Mouse (Mus musculus): ENCODE data around the gene Adssl1. TPM values are rescaled to one million over a fixed set of nuclear protein-coding genes. Genes with fewer than 3 reads are reported as not detected.
A peak's percentile ranks its signal among the peaks of the same experiment; 100 is the strongest.

The Adssl1 gene
- total and polyA plus RNA-seq, 2 experiments from 2014 or later = 2.6 to 8.4 TPM

DNA sequence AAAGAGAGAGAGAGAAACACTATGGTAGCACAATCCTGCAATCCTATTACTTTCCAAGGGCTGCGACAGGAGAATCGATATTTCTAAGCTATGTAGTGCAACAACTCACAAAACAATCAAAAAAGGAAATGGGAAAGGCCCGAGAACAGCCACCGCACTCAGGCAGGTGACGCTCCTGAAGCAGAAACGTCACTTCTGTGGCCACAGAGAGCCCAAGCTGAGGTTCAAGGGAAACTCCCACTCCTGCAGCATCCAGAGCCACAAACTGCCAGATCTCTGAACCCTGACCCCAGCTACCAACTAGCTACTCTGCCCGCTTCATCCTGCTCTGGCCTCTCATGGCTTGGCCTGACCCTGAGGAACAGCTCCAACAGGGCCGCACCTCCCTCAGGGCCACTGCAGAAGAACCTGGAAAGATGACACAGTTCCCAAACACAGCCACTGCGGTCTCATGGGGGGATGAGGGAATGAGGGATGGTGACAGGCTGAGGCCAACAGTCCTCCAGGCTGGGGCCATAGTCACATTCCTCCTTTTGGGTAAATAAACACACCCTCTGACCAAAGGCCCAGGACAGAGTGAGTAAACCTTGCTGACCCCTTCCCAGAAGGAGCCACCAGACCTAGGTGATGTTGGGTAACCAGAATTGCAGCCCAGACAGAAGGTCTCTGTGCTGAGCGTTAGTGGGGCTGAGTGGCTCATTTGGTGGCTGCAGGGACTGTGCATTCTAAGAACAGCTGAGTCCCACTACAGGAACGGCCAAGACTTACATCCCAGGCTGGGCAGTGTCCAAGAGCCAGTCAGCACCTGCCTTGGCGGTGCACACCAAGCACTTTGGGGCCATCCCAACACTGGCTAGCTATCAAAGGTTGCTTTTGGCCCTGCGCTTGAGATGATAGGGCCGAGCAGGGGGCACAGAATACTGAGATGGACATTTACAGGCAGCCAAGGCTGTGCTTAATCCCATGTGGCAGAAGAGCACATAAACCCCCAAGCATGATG, 32.4 kb upstream of the Adssl1 start:
- no peaks in the 10 kb centered on the region for H3K9me3 ChIP-seq (ENCODE audit: low read length)
- ATAC-seq = no peak
- no peak overlapping the region for H3K4me2 ChIP-seq (ENCODE audit: low read depth, low read length)
- TF ChIP-seq CTCF (IDR thresholded peaks at IDR 0.05; ENCODE audit: low read depth) = no peak
- 75% methylated on average over 14 of the region's 14 CpGs for WGBS
- peak; percentile 28 for DNase-seq (ENCODE audit: low spot score)
- no peak overlapping the region for H3K4me3 ChIP-seq (ENCODE audit: low read length)
- H3K9ac ChIP-seq (replicated peaks; ENCODE audit: low read length) = no peak overlapping the region
- H3K27me3 ChIP-seq (ENCODE audit: insufficient read depth, low read length) = peaks cover 9% of the 10 kb centered on the region; the same call in 1 of the 2 replicates
- H3K36me3 ChIP-seq (ENCODE audit: insufficient read depth, low read length) = no peaks in the 10 kb centered on the region
- H3K27ac ChIP-seq = no peak overlapping the region
- H3K4me1 ChIP-seq (ENCODE audit: insufficient read depth, low read length) = 0 out of 2 replicates have a peak, but pooled peaks cover 4% of the 10 kb centered on the region

DNA sequence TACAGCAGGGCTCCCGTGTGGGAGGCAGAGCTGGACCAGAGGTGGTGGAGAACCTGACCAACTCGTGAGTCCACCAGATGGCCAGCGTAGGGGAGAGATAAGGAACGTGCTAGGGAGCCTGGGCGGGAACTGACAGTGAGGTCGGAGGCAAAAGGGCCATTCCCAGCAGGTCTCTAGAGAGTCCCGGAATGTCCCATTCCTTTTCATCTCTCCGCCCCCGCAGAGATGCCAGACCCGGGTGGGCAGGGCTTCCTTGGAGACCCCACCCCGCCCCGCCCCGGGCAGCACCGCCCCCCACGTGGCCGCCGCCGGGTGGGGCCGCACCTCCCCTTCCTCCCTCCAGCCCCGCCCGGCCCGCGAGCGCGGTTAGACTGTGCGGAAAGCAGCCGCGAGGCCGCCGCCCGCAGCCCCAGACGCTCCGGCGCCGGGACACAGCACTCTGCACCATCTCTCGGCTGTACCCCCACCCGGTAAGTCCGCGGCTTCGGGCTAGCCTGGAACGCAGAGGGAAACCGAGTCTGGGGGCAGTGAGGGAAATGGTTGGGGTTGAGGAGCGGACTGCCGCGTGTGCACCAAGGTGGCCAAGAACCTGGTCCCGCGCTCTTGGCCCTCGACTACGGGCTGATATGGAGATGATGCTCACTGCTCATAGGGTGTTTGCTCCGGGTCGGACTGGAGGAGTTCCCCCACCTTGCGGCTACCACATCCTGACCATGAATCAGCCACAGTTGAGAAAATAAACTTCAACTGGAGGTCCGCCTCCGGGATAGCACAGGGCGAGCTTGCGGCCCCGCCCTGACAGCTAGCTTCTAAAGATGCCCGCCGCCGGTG, 31.2 kb upstream of the Adssl1 start, which contains the start of gene Inf2:
Inf2 (plus strand) TSS at position 359 of the 831 bp plus-strand sequence.
- H3K27me3 ChIP-seq (ENCODE audit: insufficient read depth, low read length) = peaks cover 9% of the 10 kb centered on the region; the same call in 1 of the 2 replicates
- peak within 1 kb of the TSS; percentile 43 for H3K4me3 ChIP-seq (ENCODE audit: low read length)
- no peaks in the 10 kb centered on the region for H3K36me3 ChIP-seq (ENCODE audit: insufficient read depth, low read length)
- H3K27ac ChIP-seq = no peak within 1 kb of the TSS
- ATAC-seq (peak; percentile 62), DNase-seq (ENCODE audit: low spot score) (peak; percentile 46)
- H3K9ac ChIP-seq (replicated peaks; ENCODE audit: low read length) = peak within 1 kb of the TSS; percentile 40; the same call in 1 of the 2 replicates
- TF ChIP-seq CTCF (IDR thresholded peaks at IDR 0.05; ENCODE audit: low read depth) = no peak
- no peaks in the 10 kb centered on the region for H3K9me3 ChIP-seq (ENCODE audit: low read length)
- WGBS = 3% methylated on average over 43 of the region's 60 CpGs
- peak within 1 kb of the TSS; percentile 81 for H3K4me2 ChIP-seq (ENCODE audit: low read depth, low read length)
- 0 out of 2 replicates have a peak, but pooled peaks cover 4% of the 10 kb centered on the region for H3K4me1 ChIP-seq (ENCODE audit: insufficient read depth, low read length)

- ATAC-seq = no peak
- Histone ChIP-seq H3K9me3 (ENCODE audit: low read length) (no peaks in the 10 kb centered on the region), H3K9ac (replicated peaks; ENCODE audit: low read length) (no peak overlapping the region), H3K4me3 (ENCODE audit: low read length) (peak overlapping the region; percentile 43; the same call in 1 of the 2 replicates), H3K4me2 (ENCODE audit: low read depth, low read length) (peak overlapping the region; percentile 81), H3K27me3 (ENCODE audit: insufficient read depth, low read length) (peaks cover 9% of the 10 kb centered on the region; the same call in 1 of the 2 replicates), H3K36me3 (ENCODE audit: insufficient read depth, low read length) (no peaks in the 10 kb centered on the region), H3K4me1 (ENCODE audit: insufficient read depth, low read length) (0 out of 2 replicates have a peak, but pooled peaks cover 6% of the 10 kb centered on the region), H3K27ac (no peak overlapping the region)
- no peak for TF ChIP-seq CTCF (IDR thresholded peaks at IDR 0.05; ENCODE audit: low read depth)
- no peak for DNase-seq (ENCODE audit: low spot score)
- 73% methylated on average over 8 of the region's 8 CpGs for WGBS
Measured at GRCm38 (mm10) chr12:112589491-112590191, 30.2 kb upstream of the Adssl1 start.

GRCm38 (mm10) chr12:112590566-112591239, 29.1 kb upstream of the Adssl1 start:
- Histone ChIP-seq H3K4me2 (ENCODE audit: low read depth, low read length) (no peak overlapping the region), H3K9me3 (ENCODE audit: low read length) (no peaks in the 10 kb centered on the region), H3K9ac (replicated peaks; ENCODE audit: low read length) (no peak overlapping the region), H3K27ac (no peak overlapping the region), H3K27me3 (ENCODE audit: insufficient read depth, low read length) (peaks cover 9% of the 10 kb centered on the region; the same call in 1 of the 2 replicates), H3K36me3 (ENCODE audit: insufficient read depth, low read length) (no peaks in the 10 kb centered on the region), H3K4me3 (ENCODE audit: low read length) (no peak overlapping the region), H3K4me1 (ENCODE audit: insufficient read depth, low read length) (peaks cover 12% of the 10 kb centered on the region; the same call in 1 of the 2 replicates)
- ATAC-seq (peak; percentile 46), DNase-seq (ENCODE audit: low spot score) (peak; percentile 62)
- 52% methylated on average over 8 of the region's 8 CpGs for WGBS
- no peak for TF ChIP-seq CTCF (IDR thresholded peaks at IDR 0.05; ENCODE audit: low read depth)

DNA sequence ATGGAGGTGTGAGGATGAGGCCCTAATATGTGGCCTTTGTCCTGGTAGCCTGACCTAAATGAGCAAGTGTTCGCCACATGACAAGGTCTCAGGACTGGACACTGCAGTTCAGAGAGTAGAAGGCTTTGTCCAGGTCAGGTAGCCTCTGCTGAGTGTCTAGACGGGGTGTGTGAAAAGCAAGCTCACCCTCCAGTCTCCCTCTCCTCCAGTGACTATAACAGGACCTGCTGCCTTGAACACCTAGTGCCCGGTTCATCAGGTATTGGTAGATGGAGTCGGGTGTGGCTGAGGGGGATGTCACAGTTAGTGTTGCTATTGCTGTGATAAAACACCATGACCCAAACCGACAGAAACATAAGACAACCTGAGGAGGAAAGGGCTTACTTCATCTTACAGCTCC, 28.6 kb upstream of the Adssl1 start:
- no peaks in the 10 kb centered on the region for H3K36me3 ChIP-seq (ENCODE audit: insufficient read depth, low read length)
- H3K4me2 ChIP-seq (ENCODE audit: low read depth, low read length) = no peak overlapping the region
- H3K4me3 ChIP-seq (ENCODE audit: low read length) = no peak overlapping the region
- no peak overlapping the region for H3K27ac ChIP-seq
- no peak for TF ChIP-seq CTCF (IDR thresholded peaks at IDR 0.05; ENCODE audit: low read depth)
- DNase-seq (ENCODE audit: low spot score) = no peak
- no peak for ATAC-seq
- no peaks in the 10 kb centered on the region for H3K9me3 ChIP-seq (ENCODE audit: low read length)
- peaks cover 9% of the 10 kb centered on the region; the same call in 1 of the 2 replicates for H3K27me3 ChIP-seq (ENCODE audit: insufficient read depth, low read length)
- H3K9ac ChIP-seq (replicated peaks; ENCODE audit: low read length) = no peak overlapping the region
- WGBS = 93% methylated on average over 5 of the region's 5 CpGs
- peaks cover 12% of the 10 kb centered on the region; the same call in 1 of the 2 replicates for H3K4me1 ChIP-seq (ENCODE audit: insufficient read depth, low read length)
